Mouse (Mus musculus): ENCODE measurements at regions not wholly inside any gene's neighbourhood (a gene's known extent, or its start where the extent isn't known, plus 50 kb on each side); places are given as distances from the start of the nearest gene placed in this dataset.
"Not testable (repeated sequence)": the region's sequence is repeated elsewhere in the genome, so short reads cannot be mapped to it uniquely, and the experiment has no call there.

- Histone ChIP-seq H3K27me3 (ENCODE audit: insufficient read depth, low read length) (no peaks in the 10 kb centered on the region), H3K36me3 (ENCODE audit: insufficient read depth, low read length) (no peaks in the 10 kb centered on the region), H3K4me3 (ENCODE audit: low read depth, low read length) (no peak overlapping the region), H3K9me3 (ENCODE audit: low read length) (no peaks in the 10 kb centered on the region), H3K4me1 (ENCODE audit: insufficient read depth, low read length) (no peaks in the 10 kb centered on the region), H3K27ac (ENCODE audit: low read depth, low read length) (no peak overlapping the region), H3K9ac (replicated peaks; ENCODE audit: low read length, poor library complexity, severe bottlenecking) (no peak overlapping the region), H3K4me2 (ENCODE audit: low read depth, low read length, poor library complexity, severe bottlenecking) (no peak overlapping the region)
- DNase-seq (ENCODE audit: low spot score): no peak
- no peak for TF ChIP-seq CTCF (IDR thresholded peaks at IDR 0.05)
- no peak for ATAC-seq (ENCODE audit: low FRiP score)
- WGBS: 68% methylated on average over 12 of the region's 12 CpGs
These were observed 99.7 kb upstream of the Slc38a2 start for GRCm38 (mm10) chr15:96799228-96799627.

GRCm38 (mm10) chr15:96797615-96798270 lies 98.2 kb upstream of the Slc38a2 start:
- Histone ChIP-seq H3K9me3 (ENCODE audit: low read length) (no peaks in the 10 kb centered on the region), H3K27me3 (ENCODE audit: insufficient read depth, low read length) (no peaks in the 10 kb centered on the region), H3K4me1 (ENCODE audit: insufficient read depth, low read length) (no peaks in the 10 kb centered on the region), H3K4me2 (ENCODE audit: low read depth, low read length, poor library complexity, severe bottlenecking) (no peak overlapping the region), H3K4me3 (ENCODE audit: low read depth, low read length) (no peak overlapping the region), H3K36me3 (ENCODE audit: insufficient read depth, low read length) (no peaks in the 10 kb centered on the region), H3K9ac (replicated peaks; ENCODE audit: low read length, poor library complexity, severe bottlenecking) (no peak overlapping the region), H3K27ac (ENCODE audit: low read depth, low read length) (no peak overlapping the region)
- 69% methylated on average over 4 of the region's 4 CpGs for WGBS
- no peak for TF ChIP-seq CTCF (IDR thresholded peaks at IDR 0.05)
- DNase-seq (ENCODE audit: low spot score) (peak; percentile 55), ATAC-seq (ENCODE audit: low FRiP score) (no peak)

- DNase-seq (ENCODE audit: low spot score): no peak
- H3K4me1 ChIP-seq (ENCODE audit: insufficient read depth, low read length): no peaks in the 10 kb centered on the region
- TF ChIP-seq CTCF (IDR thresholded peaks at IDR 0.05): no peak
- H3K9ac ChIP-seq (replicated peaks; ENCODE audit: low read length, poor library complexity, severe bottlenecking): no peak overlapping the region
- no peaks in the 10 kb centered on the region for H3K36me3 ChIP-seq (ENCODE audit: insufficient read depth, low read length)
- no peak for ATAC-seq (ENCODE audit: low FRiP score)
- no peak overlapping the region for H3K4me2 ChIP-seq (ENCODE audit: low read depth, low read length, poor library complexity, severe bottlenecking)
- H3K9me3 ChIP-seq (ENCODE audit: low read length): no peaks in the 10 kb centered on the region
- H3K27me3 ChIP-seq (ENCODE audit: insufficient read depth, low read length): no peaks in the 10 kb centered on the region
- no peak overlapping the region for H3K4me3 ChIP-seq (ENCODE audit: low read depth, low read length)
- 91% methylated on average over 6 of the region's 6 CpGs for WGBS
- no peak overlapping the region for H3K27ac ChIP-seq (ENCODE audit: low read depth, low read length)
These were observed 94.7 kb upstream of the Slc38a2 start for GRCm38 (mm10) chr15:96794177-96794719.

- no peak overlapping the region for H3K4me3 ChIP-seq (ENCODE audit: low read depth, low read length)
- H3K4me1 ChIP-seq (ENCODE audit: insufficient read depth, low read length): no peaks in the 10 kb centered on the region
- ATAC-seq (ENCODE audit: low FRiP score) (no peak), DNase-seq (ENCODE audit: low spot score) (no peak)
- no peak for TF ChIP-seq CTCF (IDR thresholded peaks at IDR 0.05)
- H3K9ac ChIP-seq (replicated peaks; ENCODE audit: low read length, poor library complexity, severe bottlenecking): no peak overlapping the region
- no peaks in the 10 kb centered on the region for H3K9me3 ChIP-seq (ENCODE audit: low read length)
- 96% methylated on average over 15 of the region's 15 CpGs for WGBS
- H3K27me3 ChIP-seq (ENCODE audit: insufficient read depth, low read length): no peaks in the 10 kb centered on the region
- H3K36me3 ChIP-seq (ENCODE audit: insufficient read depth, low read length): no peaks in the 10 kb centered on the region
- H3K4me2 ChIP-seq (ENCODE audit: low read depth, low read length, poor library complexity, severe bottlenecking): no peak overlapping the region
- H3K27ac ChIP-seq (ENCODE audit: low read depth, low read length): no peak overlapping the region
These were observed 93.7 kb upstream of the Slc38a2 start for GRCm38 (mm10) chr15:96793251-96793650.

- no peak overlapping the region for H3K9ac ChIP-seq (replicated peaks; ENCODE audit: low read length, poor library complexity, severe bottlenecking)
- ATAC-seq (ENCODE audit: low FRiP score) (no peak), DNase-seq (ENCODE audit: low spot score) (no peak)
- no peak overlapping the region for H3K4me3 ChIP-seq (ENCODE audit: low read depth, low read length)
- no peak overlapping the region for H3K4me2 ChIP-seq (ENCODE audit: low read depth, low read length, poor library complexity, severe bottlenecking)
- no peaks in the 10 kb centered on the region for H3K36me3 ChIP-seq (ENCODE audit: insufficient read depth, low read length)
- no peak for TF ChIP-seq CTCF (IDR thresholded peaks at IDR 0.05)
- 84% methylated on average over 6 of the region's 6 CpGs for WGBS
- no peaks in the 10 kb centered on the region for H3K9me3 ChIP-seq (ENCODE audit: low read length)
- no peaks in the 10 kb centered on the region for H3K4me1 ChIP-seq (ENCODE audit: insufficient read depth, low read length)
- no peak overlapping the region for H3K27ac ChIP-seq (ENCODE audit: low read depth, low read length)
- H3K27me3 ChIP-seq (ENCODE audit: insufficient read depth, low read length): no peaks in the 10 kb centered on the region
These were observed 91.8 kb upstream of the Slc38a2 start for GRCm38 (mm10) chr15:96791306-96791705.

GRCm38 (mm10) chr15:96787921-96788320 lies 88.4 kb upstream of the Slc38a2 start:
- ATAC-seq (ENCODE audit: low FRiP score); H3K9ac ChIP-seq (replicated peaks; ENCODE audit: low read length, poor library complexity, severe bottlenecking); H3K27ac ChIP-seq (ENCODE audit: low read depth, low read length); H3K9me3 ChIP-seq (ENCODE audit: low read length); H3K4me1 ChIP-seq (ENCODE audit: insufficient read depth, low read length); H3K4me3 ChIP-seq (ENCODE audit: low read depth, low read length); H3K36me3 ChIP-seq (ENCODE audit: insufficient read depth, low read length); DNase-seq (ENCODE audit: low spot score); H3K27me3 ChIP-seq (ENCODE audit: insufficient read depth, low read length); H3K4me2 ChIP-seq (ENCODE audit: low read depth, low read length, poor library complexity, severe bottlenecking): not testable (repeated sequence)
- 98% methylated on average over 2 of the region's 2 CpGs for WGBS
